16 mouse cellular contexts compared by ENCODE assay signal in genomic region chr13:41689055-41689454, GRCm38 (mm10).
DNase-seq lines count a peak whose midpoint lies in the region; ATAC-seq and TF ChIP-seq lines count a peak whose summit lies in the region.
"Had no signal": no experiment of that assay in that cellular context is flagged by ENCODE, and none has a peak within 500 bp of the region (broad histone marks: within the 10 kb centered on the region; RNA-seq: fewer than 3 reads in every experiment).

No protein-coding gene starts in this region.

- H3K4me1 ChIP-seq in heart, embryonic 13.5 days: peaks cover 18% of the 10 kb centered on the region
- H3K4me1 ChIP-seq in spleen, adult 2 months (ENCODE audit: control insufficient read depth, insufficient read depth, insufficient read length): no peaks in the 10 kb centered on the region
- H3K4me1 ChIP-seq: midbrain, embryonic 15.5 days; neural tube, embryonic 12.5 days had no signal

- no peaks in the 10 kb centered on the region for H3K27me3 ChIP-seq in heart, embryonic 13.5 days (replicated peaks)
- H3K27me3 ChIP-seq in spleen, adult 2 months (ENCODE audit: control insufficient read depth, insufficient read depth, low read length): no peaks in the 10 kb centered on the region; the same call in 1 of the 2 replicates
- H3K27me3 ChIP-seq: midbrain, embryonic 15.5 days; neural tube, embryonic 12.5 days had no signal

- 69% methylated on average over 6 of the region's 6 CpGs for WGBS in heart, embryonic 13.5 days
- WGBS in spleen, adult 2 months: 74% methylated on average over 6 of the region's 6 CpGs

- ATAC-seq in heart, embryonic 13.5 days (ENCODE audit: extremely low read depth, insufficient number of reproducible peaks, low FRiP score, low TSS enrichment): no peak
- ATAC-seq: forebrain, postnatal 0 days; inflammation-experienced regulatory T-cells, adult 6 months; midbrain, embryonic 15.5 days had no signal

- peak overlapping the region; percentile 65 for H3K27ac ChIP-seq in heart, embryonic 13.5 days (replicated peaks)
- peak overlapping the region; percentile 1; the same call in 1 of the 2 replicates for H3K27ac ChIP-seq in spleen, adult 2 months (ENCODE audit: insufficient read depth, low read length)
- H3K27ac ChIP-seq: hindbrain, embryonic 10.5 days; midbrain, embryonic 15.5 days; neural tube, embryonic 12.5 days had no signal

- peaks cover 2% of the 10 kb centered on the region; the same call in 1 of the 2 replicates for H3K9me3 ChIP-seq in heart, embryonic 13.5 days
- H3K9me3 ChIP-seq: hindbrain, embryonic 10.5 days; midbrain, embryonic 15.5 days; neural tube, embryonic 12.5 days had no signal

- no peak overlapping the region for H3K4me3 ChIP-seq in heart, embryonic 13.5 days
- H3K4me3 ChIP-seq in spleen, adult 2 months (ENCODE audit: extremely low read depth, insufficient read depth, insufficient read length): no peak overlapping the region
- H3K4me3 ChIP-seq: hindbrain, embryonic 10.5 days; midbrain, embryonic 15.5 days; neural tube, embryonic 12.5 days had no signal

- no peak overlapping the region for H3K9ac ChIP-seq in heart, embryonic 13.5 days
- H3K9ac ChIP-seq: forebrain, postnatal 0 days; midbrain, embryonic 15.5 days; neural tube, embryonic 12.5 days had no signal

- no peaks in the 10 kb centered on the region for H3K36me3 ChIP-seq in heart, embryonic 13.5 days
- no peaks in the 10 kb centered on the region for H3K36me3 ChIP-seq in spleen, adult 2 months (ENCODE audit: control insufficient read depth, insufficient read depth, low read length)
- H3K36me3 ChIP-seq: hindbrain, embryonic 10.5 days; midbrain, embryonic 15.5 days; neural tube, embryonic 12.5 days had no signal

- H3K4me2 ChIP-seq in heart, embryonic 13.5 days: no peak overlapping the region
- H3K4me2 ChIP-seq: midbrain, embryonic 15.5 days; neural tube, embryonic 12.5 days had no signal

- TF ChIP-seq CTCF in spleen, adult 2 months (IDR thresholded peaks at IDR 0.05; ENCODE audit: extremely low read depth, insufficient read depth, insufficient read length, insufficient replicate concordance): no peak

- no peak for DNase-seq in heart, adult 9 months (ENCODE audit: low spot score in 2 of 2)
- no peak for DNase-seq in spleen, adult 2 months (ENCODE audit: low read depth in 1 of 2, low spot score in 2 of 2)
- no peak for DNase-seq in spleen, adult 18-20 months
- peak; percentile 55 to 71 for DNase-seq in kidney, postnatal 25 days
- DNase-seq in adrenal gland, postnatal 4 days (ENCODE audit: low spot score in 2 of 2): no peak
- DNase-seq in neural tube, embryonic 10.5 days (ENCODE audit: extremely low spot score, low spot score): no peak
- no peak for DNase-seq in natural killer cell, adult 2 months (ENCODE audit: low spot score in 2 of 2)
- DNase-seq: cerebellum, postnatal 25 days; forebrain, postnatal 0 days; gastrocnemius, postnatal 10 days; thymus, postnatal 36 days had no signal

- TF ChIP-seq POLR2A in spleen, adult 2 months (IDR thresholded peaks at IDR 0.05; ENCODE audit: low read depth, low read length): no peak

Comparison
In these comparisons a context has a peak if more than half of its experiments do, and no peak if none do; other contexts are left out.
1. DNase-seq: peak in kidney, postnatal 25 days (2 of 2); none in heart, adult 9 months (0 of 2), spleen, adult 2 months (0 of 2), spleen, adult 18-20 months (0 of 2), adrenal gland, postnatal 4 days (0 of 2), neural tube, embryonic 10.5 days (single experiment) and natural killer cell, adult 2 months (0 of 2).